Mouse (Mus musculus) right cerebral cortex, postnatal 14 days (tissue): Measurements from ENCODE around the gene Sema3c.
"Not testable (repeated sequence)": the region's sequence is repeated elsewhere in the genome, so short reads cannot be mapped to it uniquely, and the experiment has no call there.

ENCODE experiments used
- DNase-seq: peaks from one replicate; pipeline ENCODE4 v3.0.0; 2022

The Sema3c gene

DNA sequence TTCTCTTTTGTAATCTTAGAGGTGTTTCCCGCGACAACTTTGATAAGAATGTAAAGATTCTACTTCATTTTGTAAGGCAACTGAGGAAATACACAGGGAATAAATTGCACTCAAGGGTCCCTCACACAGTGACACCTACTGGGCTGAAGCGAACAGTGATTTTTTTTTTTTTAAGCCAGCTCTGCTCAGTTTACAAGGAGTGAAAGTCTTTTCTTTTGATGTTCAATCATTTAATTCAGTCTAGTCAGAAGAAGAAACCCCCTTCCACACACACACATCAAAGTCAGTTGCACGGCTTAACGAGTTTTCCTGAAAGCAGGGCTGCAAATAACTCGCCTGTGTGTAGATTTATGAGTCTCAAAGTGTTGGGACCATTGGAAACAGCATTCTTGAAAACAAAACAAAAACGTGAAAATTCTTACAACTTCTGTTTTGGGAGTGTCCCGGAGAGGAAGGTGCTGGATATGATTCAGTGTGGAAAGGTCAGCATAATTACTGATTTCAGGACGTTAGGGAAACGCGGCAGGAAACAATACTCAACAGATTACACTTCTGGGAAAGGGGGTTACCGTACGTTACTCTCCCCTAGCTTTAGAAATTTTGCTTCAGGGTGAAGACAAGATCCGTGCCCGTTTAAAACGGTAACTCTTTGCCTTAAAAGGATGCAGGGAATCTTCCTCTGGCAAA, at the start of gene Sema3c:
Gene Sema3c, plus strand, starts transcription at position 588 of the 687 bp plus-strand sequence.
- no peak for DNase-seq

DNA sequence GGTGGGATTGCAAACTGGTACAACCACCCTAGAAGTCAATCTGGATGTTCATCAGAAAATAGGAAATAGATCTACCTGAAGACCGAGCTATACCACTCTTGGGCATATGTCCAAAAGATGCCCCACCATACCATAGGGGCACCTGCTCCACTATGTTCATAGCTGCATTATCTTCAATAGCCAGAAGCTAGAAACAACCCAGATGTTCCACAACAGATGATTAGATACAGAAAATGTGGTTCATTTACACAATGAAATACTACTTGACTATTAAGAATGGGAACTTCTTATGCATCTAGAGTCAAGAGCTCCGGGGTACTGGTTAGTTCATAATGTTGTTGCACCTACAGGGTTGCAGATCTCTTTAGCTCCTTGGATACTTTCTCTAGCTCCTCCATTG, 42.9 kb upstream of the Sema3c start:
- DNase-seq: not testable (repeated sequence)

DNA sequence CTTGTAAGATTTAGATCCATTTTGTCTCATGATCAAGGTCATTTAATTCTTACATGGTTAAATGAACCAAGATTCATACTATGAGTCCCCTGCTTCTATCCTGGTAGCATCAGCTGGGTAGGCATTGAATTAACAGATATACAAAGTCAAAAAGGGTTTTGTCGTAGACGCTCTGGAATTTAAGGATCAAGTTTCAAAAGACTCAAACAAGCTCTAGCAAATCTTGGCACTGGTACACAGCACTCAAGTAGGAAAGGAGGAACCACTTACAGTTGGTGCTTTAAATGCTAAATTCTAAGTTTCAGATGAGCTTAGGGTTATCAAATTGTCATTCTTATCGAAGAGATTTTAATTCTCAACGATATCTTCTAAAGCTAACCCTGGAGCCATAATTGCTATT, 30.9 kb upstream of the Sema3c start:
- DNase-seq: no peak

DNA sequence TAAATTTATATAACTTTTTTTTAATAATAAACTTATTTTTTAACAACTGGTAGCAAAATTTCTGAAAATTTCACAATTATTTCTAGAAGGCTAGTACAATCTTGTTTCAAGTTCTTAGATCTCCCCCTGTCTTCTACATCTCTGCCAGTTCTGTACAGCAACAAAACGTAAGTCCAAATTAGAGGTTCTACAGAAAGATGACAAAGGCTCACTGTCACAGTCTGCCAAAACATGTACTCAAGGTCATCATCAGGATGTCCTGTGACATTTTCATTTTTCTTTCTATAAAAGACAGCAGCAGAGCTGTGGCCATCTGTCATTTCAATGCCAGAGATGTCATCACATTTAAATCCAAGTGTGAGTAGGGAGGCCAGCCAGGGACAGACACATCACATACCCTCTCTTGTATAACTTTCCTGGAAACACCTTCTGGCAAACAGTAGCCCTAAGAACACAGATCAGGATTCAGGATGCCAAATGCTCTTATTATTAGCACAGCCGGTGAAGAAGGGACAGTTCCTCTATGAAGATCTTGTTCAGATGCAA, 29.1 kb upstream of the Sema3c start:
- DNase-seq: no peak

DNA sequence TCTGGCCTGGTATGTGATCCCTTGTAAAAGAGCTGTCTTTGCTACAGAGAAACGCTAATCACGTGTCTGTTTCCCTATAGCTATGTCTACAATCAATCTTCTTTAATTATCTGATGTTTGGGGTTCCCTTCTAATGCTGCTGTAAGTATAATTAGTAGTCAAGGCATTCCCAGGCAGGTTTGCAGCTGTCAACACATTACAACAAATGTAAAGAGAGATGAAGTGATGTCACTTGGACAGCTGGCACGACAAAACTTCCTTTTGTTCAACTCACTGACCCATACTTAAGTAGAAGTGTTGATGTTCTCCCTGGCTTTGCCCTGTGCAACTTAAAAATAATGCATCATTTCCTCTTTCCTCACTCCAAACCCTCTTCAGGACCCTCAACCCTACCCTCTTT, 22.4 kb upstream of the Sema3c start:
- no peak for DNase-seq

DNA sequence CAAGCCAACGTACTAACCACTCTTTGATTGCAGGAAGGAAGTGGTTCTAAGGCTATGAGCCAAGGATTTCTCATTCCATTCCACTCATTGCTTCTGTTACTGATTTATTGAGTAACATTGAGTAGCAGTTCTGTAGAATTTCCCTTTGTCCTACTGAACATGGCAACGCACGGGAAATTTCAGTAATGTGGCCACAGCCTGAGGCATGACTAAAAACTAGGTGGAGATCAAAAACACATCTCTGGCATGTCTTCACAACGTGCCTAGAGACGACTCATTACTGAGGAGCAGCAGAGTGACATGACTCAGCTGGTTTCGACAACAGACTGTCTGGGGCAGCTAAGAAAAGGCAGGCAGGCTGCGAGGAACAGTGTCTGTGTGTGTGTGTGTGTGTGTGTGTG, 18.0 kb upstream of the Sema3c start:
- DNase-seq: no peak

DNA sequence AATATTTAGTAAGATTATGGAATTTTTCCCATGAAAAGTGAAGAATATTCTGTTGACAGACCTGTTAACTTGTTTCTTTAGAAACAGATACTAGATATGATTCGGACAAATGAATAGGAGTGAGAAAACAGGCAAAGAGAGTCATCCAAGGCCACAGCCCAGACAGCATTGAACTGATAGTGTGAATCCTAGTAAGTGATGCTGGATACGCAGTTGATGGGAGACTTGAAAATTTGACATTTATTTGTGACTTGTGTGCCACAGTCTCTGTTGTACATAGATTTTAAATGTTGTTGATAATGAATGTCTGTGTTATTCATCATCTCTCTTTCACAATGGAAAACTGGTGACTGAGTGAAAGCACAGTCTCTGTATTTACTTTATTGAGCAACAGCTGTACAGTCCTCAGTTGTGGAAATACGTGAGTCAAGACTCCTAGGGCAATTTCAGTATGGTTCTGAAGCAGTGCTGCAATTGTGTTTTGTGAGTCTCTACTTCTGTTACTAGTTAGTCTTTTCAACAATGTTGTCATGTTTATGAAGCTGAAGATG, 17.3 kb upstream of the Sema3c start:
- DNase-seq: no peak

DNA sequence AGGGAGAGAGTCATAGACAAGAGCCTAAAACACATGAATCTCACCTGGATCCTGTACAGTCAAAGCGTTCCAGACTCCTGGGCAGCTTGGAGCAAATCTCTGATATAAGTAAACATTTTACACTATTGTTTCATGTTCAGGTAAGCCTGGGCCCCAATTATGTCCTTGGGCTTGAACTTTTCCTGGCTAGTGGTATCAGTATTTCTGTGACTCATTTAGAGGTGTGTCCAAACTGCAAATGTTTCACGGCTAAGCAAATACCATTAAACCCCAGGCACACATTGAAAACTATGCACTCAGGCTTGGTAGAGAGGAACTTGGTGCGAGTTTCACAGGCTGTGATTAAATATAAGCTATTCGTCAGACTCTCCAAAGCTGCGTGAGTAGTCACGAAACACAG, 2.5 kb upstream of the Sema3c start:
- DNase-seq: no peak

DNA sequence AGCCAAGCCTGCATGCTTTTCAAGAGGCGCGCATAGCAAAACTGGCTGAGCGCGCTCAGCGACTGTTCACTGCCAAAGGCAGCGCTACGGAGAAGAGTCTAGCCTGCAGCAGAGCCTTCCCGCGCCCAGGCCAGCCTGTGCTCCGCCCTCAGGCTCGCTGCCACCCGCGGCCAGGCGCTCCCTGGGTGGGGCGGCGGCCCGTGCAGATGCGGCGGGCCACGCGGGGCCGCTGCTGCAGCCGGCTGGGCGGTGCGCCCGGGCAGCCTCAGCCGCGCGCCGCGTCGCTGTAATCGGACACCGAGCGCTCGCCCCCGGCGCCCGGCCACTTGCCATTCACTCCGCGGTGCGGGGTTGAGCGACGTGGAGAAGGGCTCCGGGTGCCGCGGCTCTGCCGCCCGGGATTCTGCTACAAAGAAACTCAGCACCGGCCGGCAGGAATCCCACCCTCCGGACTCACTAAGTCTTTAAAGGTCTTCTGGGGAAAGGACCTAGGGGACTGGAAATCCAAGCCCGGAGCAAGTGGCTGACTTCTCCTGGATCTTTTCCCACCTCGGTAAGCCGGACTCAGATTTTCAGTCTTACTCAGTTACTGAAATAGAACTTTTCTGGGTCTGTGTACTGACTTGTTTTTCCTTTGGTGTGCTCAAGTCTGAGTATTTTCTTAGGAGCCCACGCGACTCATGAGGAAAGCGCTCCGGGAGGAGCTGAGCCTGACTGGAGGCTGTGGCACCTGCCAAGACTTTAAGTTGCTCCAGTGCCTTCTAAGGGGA, 517 bp downstream of the Sema3c start:
- DNase-seq: peak; percentile 42

DNA sequence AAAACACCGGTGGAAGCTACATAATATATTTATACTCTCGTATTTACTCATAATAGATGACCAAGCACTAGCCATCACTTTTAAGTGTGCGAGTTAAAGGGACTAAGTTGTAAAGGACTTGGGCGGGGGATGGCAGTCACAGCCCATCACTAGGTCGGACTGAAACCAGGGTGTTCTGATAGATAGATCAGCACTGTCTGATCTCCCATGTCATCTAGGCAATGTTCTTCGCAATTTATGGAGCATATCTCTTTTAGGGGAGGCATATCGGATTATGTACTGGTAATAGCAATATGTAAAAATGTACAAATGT, 1.1 kb downstream of the Sema3c start:
- DNase-seq: no peak

DNA sequence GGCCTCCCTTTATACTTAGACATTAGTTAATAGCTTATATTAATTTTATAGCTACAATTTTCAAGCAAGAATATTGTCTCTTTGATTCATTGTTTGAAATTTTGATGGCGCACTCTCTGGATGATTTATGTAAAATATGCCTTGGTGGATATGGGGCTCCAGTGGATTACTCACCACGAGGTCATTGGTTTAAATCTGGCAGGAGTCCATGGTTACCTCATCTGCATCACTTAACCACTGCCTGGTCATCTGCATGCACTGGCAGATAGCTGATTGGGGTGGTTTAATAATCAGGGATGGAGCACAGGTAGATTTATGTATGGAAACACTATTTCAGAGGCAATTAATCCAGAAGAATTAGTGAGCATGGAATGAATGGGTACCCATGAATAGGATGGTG, 2.0 kb downstream of the Sema3c start:
- no peak for DNase-seq

DNA sequence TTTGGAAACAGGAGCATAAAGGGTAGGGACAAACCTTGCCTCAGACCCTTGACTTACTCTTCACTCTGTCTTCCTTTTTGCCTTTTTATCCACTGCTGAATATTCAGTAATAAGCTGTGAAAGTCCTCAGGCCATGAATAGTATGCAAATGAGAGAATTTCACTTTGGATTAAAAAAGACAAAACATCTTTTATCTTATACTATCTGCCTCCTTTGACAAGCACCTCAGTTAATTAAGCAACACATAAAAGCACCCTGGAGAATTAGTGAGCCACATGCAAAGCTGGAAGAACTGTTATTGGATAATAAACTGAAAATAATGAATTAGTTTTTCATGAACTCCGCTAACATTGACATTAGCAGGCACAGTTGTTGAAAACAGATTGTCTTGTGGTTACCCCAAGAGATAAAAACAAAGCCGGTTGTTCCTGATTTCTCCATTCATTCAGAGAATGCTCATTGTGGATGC, 8.0 kb downstream of the Sema3c start:
- no peak for DNase-seq

DNA sequence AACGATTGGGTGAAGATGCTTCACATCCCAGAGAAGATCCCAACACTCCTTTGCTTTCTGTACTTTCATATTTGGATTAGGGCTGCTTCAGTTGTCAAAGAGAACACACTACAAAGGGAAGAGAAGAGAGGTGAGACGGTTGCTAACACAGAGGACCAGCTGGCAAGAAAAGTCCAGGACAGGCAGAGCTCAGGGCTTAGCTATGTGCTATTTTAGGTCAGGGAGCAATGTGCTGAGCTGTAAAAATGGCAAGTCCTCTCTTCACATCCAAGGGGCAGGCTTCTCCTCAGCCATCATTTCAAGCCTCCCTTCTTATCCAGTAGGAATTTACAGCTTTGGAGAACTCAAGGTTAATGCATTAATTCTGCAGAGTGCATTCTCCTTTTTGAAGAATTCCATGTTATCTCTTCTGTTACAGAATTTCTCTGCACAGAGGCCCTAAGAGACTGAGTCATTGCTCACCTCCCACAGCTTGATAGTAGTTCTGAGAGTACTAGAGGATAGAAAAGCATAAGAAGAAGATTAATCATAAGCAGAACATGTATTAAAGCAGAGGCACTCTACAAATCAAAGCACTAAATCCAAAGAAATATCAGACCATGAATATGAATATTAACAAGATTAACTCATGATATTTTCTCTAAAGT, 10.3 kb downstream of the Sema3c start:
- no peak for DNase-seq

DNA sequence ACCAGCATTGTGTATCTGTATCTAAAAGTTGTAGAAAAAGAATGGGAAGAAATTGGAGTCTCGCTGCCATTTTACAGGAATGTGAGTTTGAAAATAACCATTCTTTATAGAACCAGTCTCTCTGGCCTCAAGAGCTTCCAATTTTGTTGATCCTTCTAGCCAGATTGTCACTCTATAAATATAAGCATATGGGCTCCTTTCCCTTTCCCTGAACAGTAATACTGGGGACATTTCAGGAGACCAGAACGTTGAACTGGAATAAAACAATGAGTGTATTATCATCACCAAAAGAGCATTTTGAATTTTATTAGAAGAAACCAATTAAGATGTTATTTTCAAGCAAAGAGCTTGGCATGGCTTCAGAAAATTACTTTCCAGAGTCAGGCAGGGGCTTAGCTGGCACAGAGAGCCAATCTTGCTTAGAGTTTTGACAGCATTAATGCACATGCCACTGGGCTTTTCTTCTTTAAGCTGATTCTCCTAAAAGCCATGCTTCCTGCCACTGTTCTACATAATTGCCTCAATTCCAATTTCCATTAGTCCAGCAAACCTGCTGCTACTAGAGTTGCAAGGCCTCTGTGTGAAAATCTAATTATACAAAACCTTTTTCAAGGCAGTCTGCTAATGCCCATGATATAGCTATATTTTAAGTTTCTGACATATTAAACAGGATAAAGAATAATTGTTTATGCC, 12.6 kb downstream of the Sema3c start:
- DNase-seq: no peak

DNA sequence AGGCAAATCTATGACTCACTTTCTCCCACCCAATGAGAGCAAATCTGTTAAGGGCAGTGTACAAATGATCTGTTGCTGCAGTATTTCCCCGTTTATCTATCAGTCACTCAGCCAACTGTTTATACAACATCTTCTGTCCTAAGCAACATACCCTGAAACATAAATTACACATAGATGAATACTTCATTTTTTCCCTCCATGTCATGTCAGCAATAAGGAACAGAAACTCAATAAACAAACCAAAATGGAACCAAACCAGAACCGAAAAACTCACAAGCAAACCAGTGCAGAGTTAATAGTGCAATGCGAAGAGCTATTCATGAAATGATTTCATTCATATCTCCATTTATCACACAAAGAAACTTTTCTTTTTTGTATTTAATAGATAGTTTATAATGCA, 17.8 kb downstream of the Sema3c start:
- DNase-seq: no peak

DNA sequence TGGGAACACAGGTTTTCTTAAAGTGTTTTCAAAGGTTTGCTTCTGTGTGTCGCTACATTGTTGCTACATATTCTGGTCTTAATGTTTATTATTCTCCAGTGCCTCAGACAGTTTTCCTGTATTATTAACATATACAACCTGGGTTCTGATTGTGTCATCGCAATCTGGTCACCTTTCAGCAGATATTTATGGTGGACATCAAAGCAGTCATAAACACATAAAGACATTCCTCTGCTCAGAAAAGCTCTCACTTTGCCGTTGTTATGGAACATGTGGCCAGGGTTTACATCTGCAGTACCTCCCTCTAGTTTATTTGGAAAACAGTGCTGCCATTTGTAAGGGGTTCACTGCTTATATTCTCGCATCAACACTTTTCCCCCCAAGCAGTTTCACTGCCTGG, 27.6 kb downstream of the Sema3c start:
- DNase-seq: no peak

DNA sequence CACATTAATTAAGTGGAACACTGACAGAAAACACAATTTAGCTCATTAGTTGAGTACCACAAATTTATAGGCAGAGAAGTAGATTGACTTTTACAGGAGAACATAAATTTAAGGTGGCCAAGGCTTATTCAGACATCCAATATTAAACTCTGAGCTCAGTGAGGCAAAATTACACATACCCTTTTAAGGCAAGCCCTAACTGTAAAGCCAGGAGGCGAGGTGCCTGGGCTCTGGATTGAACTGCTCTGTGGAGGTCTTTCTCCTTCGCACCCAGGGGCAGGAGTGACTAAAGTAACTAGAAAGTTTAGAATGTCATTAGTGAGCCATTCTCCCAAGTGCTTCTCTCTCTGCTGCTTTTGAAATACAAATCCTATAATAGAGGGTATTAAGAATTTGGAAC, 46.5 kb downstream of the Sema3c start:
- no peak for DNase-seq

DNA sequence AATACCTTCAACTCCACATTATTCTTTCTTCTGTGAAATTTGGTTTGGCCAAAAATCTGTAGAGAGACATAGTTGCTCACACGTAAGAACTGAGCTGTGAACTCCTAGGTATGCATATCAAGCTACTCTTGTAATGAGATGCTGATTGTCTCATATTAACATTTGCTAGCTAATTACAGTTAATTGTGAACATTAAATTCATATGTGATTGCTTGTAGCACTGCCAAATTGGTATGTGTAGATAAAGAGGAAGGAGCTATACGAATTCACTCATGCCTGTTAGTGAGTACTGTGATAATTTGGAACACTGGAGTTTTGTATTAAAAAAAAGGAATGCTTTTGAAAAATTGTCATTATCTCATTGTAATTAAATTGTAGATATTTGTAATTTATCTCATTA, 48.5 kb downstream of the Sema3c start:
- DNase-seq: no peak

DNA sequence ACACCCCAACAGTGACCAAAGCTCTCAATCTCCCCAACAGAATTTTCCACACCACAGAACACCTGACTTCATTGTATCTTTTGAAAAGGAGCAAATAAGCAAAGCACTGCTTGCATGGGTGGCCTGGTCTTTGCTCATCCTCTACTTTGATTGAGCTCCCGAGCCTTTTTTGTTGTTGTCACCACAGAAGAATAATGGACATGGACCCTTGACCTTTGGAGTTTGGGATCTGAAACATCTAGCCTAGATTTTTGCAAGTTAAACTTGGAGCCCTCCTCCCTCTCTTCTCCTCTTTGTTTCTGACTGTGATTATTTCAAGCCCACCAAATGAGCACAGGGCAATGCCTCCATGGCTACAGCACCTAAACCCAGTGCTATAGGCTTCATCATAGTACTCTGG, 54.5 kb downstream of the Sema3c start:
- DNase-seq: no peak

DNA sequence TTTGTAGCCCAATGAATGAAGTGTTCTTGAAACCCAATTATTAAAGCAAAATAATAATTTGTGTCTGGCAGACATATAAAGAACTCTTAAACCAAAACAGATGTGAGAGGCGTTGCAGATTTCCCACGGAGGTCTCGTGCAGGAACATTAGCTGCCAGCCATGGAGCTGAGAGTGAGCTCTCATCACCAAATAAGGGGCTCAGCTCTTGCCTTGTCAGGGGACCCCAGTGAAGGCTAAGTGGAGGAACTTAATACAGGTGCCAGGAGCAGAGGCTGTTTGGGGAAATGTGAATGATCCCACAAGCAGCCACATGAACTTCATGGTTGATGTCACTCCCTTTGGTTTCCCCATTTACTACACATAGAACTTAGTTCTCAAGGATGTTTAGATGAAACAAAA, 55.5 kb downstream of the Sema3c start:
- DNase-seq: no peak

DNA sequence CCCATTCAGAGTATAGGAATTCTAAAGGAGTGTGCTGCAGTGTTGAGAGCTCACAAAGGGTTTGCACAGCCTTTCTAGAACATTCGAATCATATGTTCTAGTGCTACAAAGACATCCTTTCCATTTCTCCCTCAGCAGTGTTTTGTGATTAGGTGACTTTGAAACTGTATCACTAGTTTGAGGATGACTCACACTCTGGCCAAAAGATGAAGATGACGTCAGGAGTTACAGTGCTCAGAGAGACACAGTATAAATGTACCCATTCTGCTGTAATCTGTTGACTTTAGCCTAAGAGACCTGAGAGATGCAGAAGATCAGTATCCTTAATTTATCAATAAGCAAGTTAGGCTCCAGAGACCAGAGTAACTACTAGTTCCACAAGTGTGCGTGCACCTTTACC, 65.4 kb downstream of the Sema3c start:
- no peak for DNase-seq

DNA sequence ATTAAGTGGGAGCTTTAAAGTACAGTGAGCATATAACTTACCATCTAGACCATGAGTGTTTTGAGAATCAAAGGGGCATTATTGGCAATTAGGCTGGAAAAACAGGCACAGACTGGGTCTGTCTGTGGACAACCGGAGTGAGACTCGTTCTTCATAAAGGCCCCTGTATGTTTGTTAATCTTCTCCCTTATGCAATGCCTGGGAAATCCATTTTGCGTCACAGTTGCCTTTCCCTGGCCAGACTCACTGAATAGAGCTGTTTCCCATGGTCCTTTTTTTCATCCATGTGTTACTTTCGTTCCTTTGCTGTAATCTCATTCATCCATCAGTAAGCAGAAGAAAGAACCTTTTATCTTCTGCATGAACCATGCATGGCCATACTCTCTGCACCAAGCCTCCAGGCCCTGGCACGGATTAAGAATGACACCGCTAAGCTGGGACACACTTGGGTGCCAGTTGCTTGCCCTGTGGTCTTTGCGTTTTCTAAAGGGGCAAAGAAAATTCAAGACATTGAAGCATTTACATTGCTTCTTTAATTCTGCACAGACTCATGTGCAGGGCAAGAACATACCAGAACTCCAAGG, 73.7 kb downstream of the Sema3c start:
- DNase-seq: no peak
